Mouse (Mus musculus): ENCODE data around the gene Add1. TPM values are rescaled to one million over a fixed set of nuclear protein-coding genes. Genes with fewer than 3 reads are reported as not detected.

Add1 gene
- polyA plus RNA-seq, 1 experiment from 2014 or later, result 164 TPM

- Histone ChIP-seq H3K9me3 (replicated peaks) (no peaks in the 10 kb centered on the region), H3K4me3 (no peak overlapping the region), H3K27ac (no peak overlapping the region), H3K9ac (no peak overlapping the region), H3K4me1 (peaks cover 33% of the 10 kb centered on the region), H3K27me3 (replicated peaks) (0 out of 2 replicates have a peak, but pooled peaks cover 5% of the 10 kb centered on the region), H3K36me3 (no peaks in the 10 kb centered on the region), H3K4me2 (no peak overlapping the region)
- no peak for ATAC-seq
- 68% methylated on average over 5 of the region's 5 CpGs for WGBS (ENCODE audit: insufficient replicate concordance)
Observed at GRCm38 (mm10) chr5:34534776-34535581, 38.5 kb upstream of the Add1 start.

- H3K4me2 ChIP-seq, result no peak overlapping the region
- peaks cover 11% of the 10 kb centered on the region; the same call in 1 of the 2 replicates for H3K27me3 ChIP-seq (replicated peaks)
- 70% methylated on average over 7 of the region's 7 CpGs for WGBS (ENCODE audit: insufficient replicate concordance)
- H3K4me3 ChIP-seq, result no peak overlapping the region
- peaks cover 24% of the 10 kb centered on the region for H3K4me1 ChIP-seq
- no peaks in the 10 kb centered on the region for H3K9me3 ChIP-seq (replicated peaks)
- no peak for ATAC-seq
- H3K27ac ChIP-seq, result no peak overlapping the region
- H3K9ac ChIP-seq, result no peak overlapping the region
- no peaks in the 10 kb centered on the region for H3K36me3 ChIP-seq
Observed at GRCm38 (mm10) chr5:34535831-34536230, 37.6 kb upstream of the Add1 start.

GRCm38 (mm10) chr5:34538079-34538478 lies 35.4 kb upstream of the Add1 start:
- Histone ChIP-seq H3K9ac (no peak overlapping the region), H3K27me3 (replicated peaks) (peaks cover 11% of the 10 kb centered on the region; the same call in 1 of the 2 replicates), H3K9me3 (replicated peaks) (no peaks in the 10 kb centered on the region), H3K4me2 (no peak overlapping the region), H3K4me1 (peaks cover 19% of the 10 kb centered on the region; the same call in 1 of the 2 replicates), H3K36me3 (no peaks in the 10 kb centered on the region), H3K4me3 (no peak overlapping the region), H3K27ac (no peak overlapping the region)
- WGBS (ENCODE audit: insufficient replicate concordance), result 47% methylated on average over 7 of the region's 7 CpGs
- no peak for ATAC-seq

- no peak overlapping the region for H3K27ac ChIP-seq
- no peaks in the 10 kb centered on the region for H3K36me3 ChIP-seq
Observed at GRCm38 (mm10) chr5:34538527-34538926, 34.9 kb upstream of the Add1 start.

GRCm38 (mm10) chr5:34539121-34539520 lies 34.3 kb upstream of the Add1 start:
- WGBS (ENCODE audit: insufficient replicate concordance), result 65% methylated on average over 2 of the region's 2 CpGs
- ATAC-seq, result no peak
- Histone ChIP-seq H3K9me3 (replicated peaks) (no peaks in the 10 kb centered on the region), H3K4me3 (no peak overlapping the region), H3K4me2 (no peak overlapping the region), H3K36me3 (no peaks in the 10 kb centered on the region), H3K27ac (no peak overlapping the region), H3K27me3 (replicated peaks) (peaks cover 11% of the 10 kb centered on the region; the same call in 1 of the 2 replicates), H3K9ac (no peak overlapping the region), H3K4me1 (peaks cover 22% of the 10 kb centered on the region; the same call in 1 of the 2 replicates)

More at GRCm38 (mm10) chr5:34538527-34538926, 34.9 kb upstream of the Add1 start:
- H3K9ac ChIP-seq, result no peak overlapping the region
- no peak for ATAC-seq
- 30% methylated on average over 5 of the region's 5 CpGs for WGBS (ENCODE audit: insufficient replicate concordance)
- H3K27me3 ChIP-seq (replicated peaks), result peaks cover 11% of the 10 kb centered on the region; the same call in 1 of the 2 replicates
- no peak overlapping the region for H3K4me3 ChIP-seq
- no peaks in the 10 kb centered on the region for H3K9me3 ChIP-seq (replicated peaks)
- peaks cover 19% of the 10 kb centered on the region; the same call in 1 of the 2 replicates for H3K4me1 ChIP-seq
- no peak overlapping the region for H3K4me2 ChIP-seq

GRCm38 (mm10) chr5:34542166-34542565 lies 31.3 kb upstream of the Add1 start:
- H3K9me3 ChIP-seq (replicated peaks), result no peaks in the 10 kb centered on the region
- H3K4me1 ChIP-seq, result peaks cover 23% of the 10 kb centered on the region; the same call in 1 of the 2 replicates
- H3K4me2 ChIP-seq, result no peak overlapping the region
- peaks cover 11% of the 10 kb centered on the region; the same call in 1 of the 2 replicates for H3K27me3 ChIP-seq (replicated peaks)
- peaks cover 7% of the 10 kb centered on the region; the same call in 1 of the 2 replicates for H3K36me3 ChIP-seq
- WGBS (ENCODE audit: insufficient replicate concordance), result 52% methylated on average over 1 of the region's 1 CpGs
- ATAC-seq, result no peak
- no peak overlapping the region for H3K27ac ChIP-seq
- H3K4me3 ChIP-seq, result no peak overlapping the region
- H3K9ac ChIP-seq, result no peak overlapping the region

GRCm38 (mm10) chr5:34543114-34543513 lies 30.4 kb upstream of the Add1 start:
- WGBS (ENCODE audit: insufficient replicate concordance), result 13% methylated on average over 4 of the region's 4 CpGs
- H3K27me3 ChIP-seq (replicated peaks), result peaks cover 11% of the 10 kb centered on the region; the same call in 1 of the 2 replicates
- H3K4me2 ChIP-seq, result peak overlapping the region; percentile 28
- no peaks in the 10 kb centered on the region for H3K9me3 ChIP-seq (replicated peaks)
- peak overlapping the region; percentile 28 for H3K4me3 ChIP-seq
- H3K9ac ChIP-seq, result no peak overlapping the region
- H3K36me3 ChIP-seq, result peaks cover 7% of the 10 kb centered on the region; the same call in 1 of the 2 replicates
- peak overlapping the region; percentile 33 for H3K27ac ChIP-seq
- H3K4me1 ChIP-seq, result peaks cover 25% of the 10 kb centered on the region; the same call in 1 of the 2 replicates
- peak; percentile 46; the same call in 1 of the 2 replicates for ATAC-seq

GRCm38 (mm10) chr5:34547410-34547809 lies 26.1 kb upstream of the Add1 start:
- Histone ChIP-seq H3K27me3 (replicated peaks) (no peaks in the 10 kb centered on the region), H3K4me2 (no peak overlapping the region), H3K9me3 (replicated peaks) (no peaks in the 10 kb centered on the region), H3K4me1 (peaks cover 44% of the 10 kb centered on the region), H3K36me3 (peaks cover 19% of the 10 kb centered on the region), H3K4me3 (no peak overlapping the region), H3K27ac (no peak overlapping the region), H3K9ac (no peak overlapping the region)
- no peak for ATAC-seq

- no peaks in the 10 kb centered on the region for H3K27me3 ChIP-seq (replicated peaks)
- no peaks in the 10 kb centered on the region for H3K9me3 ChIP-seq (replicated peaks)
- ATAC-seq, result peak; percentile 7; the same call in 1 of the 2 replicates
- peaks cover 32% of the 10 kb centered on the region for H3K4me1 ChIP-seq
- peak overlapping the region; percentile 64; the same call in 1 of the 2 replicates for H3K27ac ChIP-seq
- peak overlapping the region; percentile 80 for H3K4me3 ChIP-seq
- WGBS (ENCODE audit: insufficient replicate concordance), result 26% methylated on average over 8 of the region's 8 CpGs
- peak overlapping the region; percentile 90 for H3K9ac ChIP-seq
- H3K4me2 ChIP-seq, result peak overlapping the region; percentile 87
- H3K36me3 ChIP-seq, result peaks cover 33% of the 10 kb centered on the region
Observed at GRCm38 (mm10) chr5:34549135-34549482, 24.4 kb upstream of the Add1 start.

- H3K9me3 ChIP-seq (replicated peaks), result no peaks in the 10 kb centered on the region
- H3K4me2 ChIP-seq, result peak overlapping the region; percentile 87
- H3K4me1 ChIP-seq, result peaks cover 31% of the 10 kb centered on the region
- WGBS (ENCODE audit: insufficient replicate concordance), result 4% methylated on average over 49 of the region's 49 CpGs
- peak overlapping the region; percentile 90 for H3K9ac ChIP-seq
- H3K4me3 ChIP-seq, result peak overlapping the region; percentile 80
- H3K27me3 ChIP-seq (replicated peaks), result no peaks in the 10 kb centered on the region
- peak; percentile 80 for ATAC-seq
- peaks cover 33% of the 10 kb centered on the region for H3K36me3 ChIP-seq
- peak overlapping the region; percentile 64 for H3K27ac ChIP-seq
Observed at GRCm38 (mm10) chr5:34549483-34550221, 23.8 kb upstream of the Add1 start.

GRCm38 (mm10) chr5:34550251-34550650 lies 23.2 kb upstream of the Add1 start:
- 59% methylated on average over 6 of the region's 6 CpGs for WGBS (ENCODE audit: insufficient replicate concordance)
- peak overlapping the region; percentile 90 for H3K9ac ChIP-seq

GRCm38 (mm10) chr5:34551821-34552220 lies 21.6 kb upstream of the Add1 start:
- WGBS (ENCODE audit: insufficient replicate concordance), result 93% methylated on average over 4 of the region's 4 CpGs
- Histone ChIP-seq H3K36me3 (peaks cover 47% of the 10 kb centered on the region), H3K9me3 (replicated peaks) (no peaks in the 10 kb centered on the region), H3K27ac (no peak overlapping the region), H3K27me3 (replicated peaks) (no peaks in the 10 kb centered on the region), H3K4me1 (peaks cover 31% of the 10 kb centered on the region), H3K4me3 (no peak overlapping the region), H3K4me2 (no peak overlapping the region), H3K9ac (no peak overlapping the region)
- no peak for ATAC-seq

More at GRCm38 (mm10) chr5:34550251-34550650, 23.2 kb upstream of the Add1 start:
- peaks cover 33% of the 10 kb centered on the region for H3K36me3 ChIP-seq
- H3K27ac ChIP-seq, result no peak overlapping the region
- ATAC-seq, result no peak
- no peaks in the 10 kb centered on the region for H3K27me3 ChIP-seq (replicated peaks)
- H3K9me3 ChIP-seq (replicated peaks), result no peaks in the 10 kb centered on the region
- H3K4me1 ChIP-seq, result peaks cover 31% of the 10 kb centered on the region
- peak overlapping the region; percentile 80 for H3K4me3 ChIP-seq
- peak overlapping the region; percentile 87 for H3K4me2 ChIP-seq

Data from liver, embryonic 12.5 days (tissue).